Mouse (Mus musculus): ENCODE measurements at regions not wholly inside any gene's neighbourhood (a gene's known extent, or its start where the extent isn't known, plus 50 kb on each side); places are given as distances from the start of the nearest gene placed in this dataset.
A peak's percentile ranks its signal among the peaks of the same experiment; 100 is the strongest.
"Not testable (repeated sequence)": the region's sequence is repeated elsewhere in the genome, so short reads cannot be mapped to it uniquely, and the experiment has no call there.

- DNase-seq; intact Hi-C loops (cut with DNase I): not testable (repeated sequence)
Observed at GRCm38 (mm10) chr3:31708367-31708766, 193.9 kb upstream of the Kcnmb2 start.

DNA sequence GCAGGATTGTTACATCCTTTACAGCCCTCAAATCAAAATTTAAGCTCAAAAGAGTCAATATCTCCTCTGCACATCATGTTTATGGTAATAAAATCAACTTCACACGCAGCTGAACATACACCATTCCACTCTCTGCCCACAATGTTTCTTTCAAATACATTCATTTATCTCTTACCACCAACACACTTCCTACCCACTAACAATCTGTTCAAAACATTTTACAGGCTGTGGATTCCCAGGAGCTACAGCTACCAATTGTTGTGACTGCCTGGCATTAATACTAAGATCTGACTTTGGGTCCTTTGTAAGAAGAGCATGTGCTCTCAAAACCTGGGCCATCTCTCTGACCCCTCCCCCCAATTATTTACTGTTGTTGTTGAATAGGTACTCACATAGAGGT lies 161.0 kb upstream of the Kcnmb2 start:
- intact Hi-C loops (cut with DNase I): no loop called here

DNA sequence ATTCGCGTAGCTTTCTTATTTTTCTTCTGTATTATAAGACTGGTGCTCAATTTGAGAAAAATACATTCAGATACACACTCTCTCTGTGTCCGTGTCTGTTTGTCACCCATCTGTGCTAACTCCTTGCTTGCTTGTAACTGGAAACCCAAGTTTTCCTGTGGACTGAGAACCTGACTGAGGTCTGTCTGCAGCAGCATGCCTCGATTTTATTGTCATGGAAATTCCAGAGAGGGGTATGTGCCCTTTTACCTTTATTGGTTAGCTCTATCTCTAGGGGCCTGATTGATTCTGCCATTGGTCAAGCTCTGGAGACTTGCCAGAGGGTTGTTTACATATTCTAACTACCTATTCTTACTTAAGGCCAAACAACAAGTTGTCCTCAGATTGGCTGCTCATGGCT lies 146.4 kb upstream of the Kcnmb2 start:
- no peak for DNase-seq
- intact Hi-C loops (cut with DNase I): no loop called here

More for the DNA sequence above, 161.0 kb upstream of the Kcnmb2 start:
- DNase-seq: no peak

GRCm38 (mm10) chr3:31769193-31769592 lies 133.1 kb upstream of the Kcnmb2 start:
- intact Hi-C loops (cut with DNase I): no loop called here

GRCm38 (mm10) chr3:31790342-31790970 lies 111.9 kb upstream of the Kcnmb2 start:
- peak; percentile 7 to 35 for DNase-seq
- intact Hi-C loops (cut with DNase I): loop anchor here (2.0 to 5.0 kb wide), 3 partner anchors 398 to 907 kb away; no protein-coding TSS in a partner anchor

More at GRCm38 (mm10) chr3:31769193-31769592, 133.1 kb upstream of the Kcnmb2 start:
- peak in 1 of 2 experiments; percentile 1 for DNase-seq

- DNase-seq: no peak
- intact Hi-C loops (cut with DNase I): loop anchor here (2.0 to 5.0 kb wide), 2 partner anchors 147 to 904 kb away; no protein-coding TSS in a partner anchor
Observed at GRCm38 (mm10) chr3:31793466-31794040, 108.8 kb upstream of the Kcnmb2 start.

GRCm38 (mm10) chr3:31796621-31797020 lies 105.7 kb upstream of the Kcnmb2 start:
- intact Hi-C loops (cut with DNase I): no loop called here
- DNase-seq: no peak

- DNase-seq: no peak
- intact Hi-C loops (cut with DNase I): no loop called here
Observed at GRCm38 (mm10) chr3:31799192-31799591, 103.1 kb upstream of the Kcnmb2 start.

DNA sequence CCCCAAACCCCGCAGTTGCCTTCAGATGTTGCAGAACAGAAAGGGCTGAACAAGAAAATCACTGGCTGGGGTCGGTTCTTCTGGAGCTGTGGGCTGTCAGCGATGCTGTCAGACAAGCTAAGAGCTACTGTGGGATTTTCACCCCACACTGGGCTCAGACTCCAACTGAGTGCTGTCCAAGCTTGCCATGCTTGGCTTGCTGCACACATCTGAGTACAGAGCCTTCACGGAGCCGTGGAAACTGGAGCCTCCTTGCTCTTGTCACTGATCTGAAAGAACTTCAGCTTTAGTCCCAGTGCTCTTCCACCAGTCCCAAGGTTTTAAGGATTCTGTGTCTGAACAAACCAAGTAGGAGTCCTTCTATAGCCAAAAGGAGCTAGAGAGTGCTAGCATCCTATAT lies 98.3 kb upstream of the Kcnmb2 start:
- DNase-seq: no peak
- intact Hi-C loops (cut with DNase I): no loop called here

DNA sequence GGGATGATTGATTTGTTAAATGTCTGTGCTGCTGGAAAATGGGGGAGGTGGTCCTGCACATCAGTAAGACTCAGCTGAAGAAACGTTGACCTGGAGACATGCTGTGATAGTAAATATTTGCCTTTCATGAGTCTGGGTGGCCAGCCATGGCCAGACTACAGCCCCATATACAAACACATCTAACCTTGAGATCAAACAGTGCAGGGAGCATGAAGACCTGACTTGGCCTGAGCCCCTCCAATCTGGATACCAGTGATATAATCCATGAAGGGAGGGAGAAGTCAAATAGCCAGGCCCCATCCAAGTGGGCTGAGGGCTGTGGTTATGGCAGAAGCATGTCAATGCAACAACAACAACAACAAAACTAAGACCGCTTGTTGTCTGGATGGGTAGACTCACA lies 94.6 kb upstream of the Kcnmb2 start:
- DNase-seq: no peak
- intact Hi-C loops (cut with DNase I): no loop called here

GRCm38 (mm10) chr3:31809131-31809530 lies 93.2 kb upstream of the Kcnmb2 start:
- DNase-seq; intact Hi-C loops (cut with DNase I): not testable (repeated sequence)

GRCm38 (mm10) chr3:31811232-31811631 lies 91.1 kb upstream of the Kcnmb2 start:
- intact Hi-C loops (cut with DNase I): no loop called here

DNA sequence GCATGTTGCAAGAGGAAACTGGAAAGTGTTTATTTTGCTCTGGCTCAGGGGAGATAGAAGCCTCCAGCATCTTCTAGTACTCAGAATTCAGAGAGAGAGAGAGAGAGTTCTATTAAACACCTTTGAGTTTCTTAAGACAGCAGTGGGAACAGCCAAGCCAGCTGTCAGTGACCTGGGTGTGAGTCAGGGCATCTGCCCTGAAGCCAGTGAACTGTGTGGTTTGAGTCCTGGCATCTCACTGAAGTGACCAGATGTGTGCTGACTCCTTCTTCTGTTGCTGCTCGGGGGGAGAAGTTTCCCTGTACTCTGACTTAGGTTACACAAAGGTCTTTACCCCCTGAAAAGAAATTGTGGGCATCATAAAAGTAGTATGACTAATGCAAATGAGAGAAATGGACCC lies 70.4 kb upstream of the Kcnmb2 start:
- intact Hi-C loops (cut with DNase I): no loop called here
- no peak for DNase-seq

More at GRCm38 (mm10) chr3:31811232-31811631, 91.1 kb upstream of the Kcnmb2 start:
- DNase-seq: no peak

GRCm38 (mm10) chr3:31841253-31841652 lies 61.1 kb upstream of the Kcnmb2 start:
- no peak for DNase-seq
- intact Hi-C loops (cut with DNase I): no loop called here

- no peak for DNase-seq
- intact Hi-C loops (cut with DNase I): no loop called here
Observed at GRCm38 (mm10) chr3:31847087-31847486, 55.2 kb upstream of the Kcnmb2 start.

Data from heart, postnatal 14 days (tissue).